Mouse (Mus musculus) heart, adult 2 months (tissue): ENCODE measurements around the gene Slc27a4.
A peak's percentile ranks its signal among the peaks of the same experiment; 100 is the strongest.

Experiments
- CTCF ChIP-seq: fragments of 200-600 bp; IDR thresholded peaks from 2 replicates; pipeline ENCODE4 v1.8.1; 2022; ENCODE audit warnings: antibody characterized with exemption, mild to moderate bottlenecking, moderate library complexity
- EP300 ChIP-seq: fragments of 200-500 bp; IDR thresholded peaks from 2 replicates; pipeline ENCODE4 v1.6.1; 2011; ENCODE audit warnings: low read depth, low read length, control low read depth; ENCODE audit not compliant: insufficient read depth

GRCm38 (mm10) chr2:29764831-29765230, 37.6 kb upstream of the Slc27a4 start:
- peak; percentile 92 for TF ChIP-seq CTCF
- TF ChIP-seq EP300, result 0 out of 2 replicates have a peak, but pooled peaks have one; percentile 53
